Mouse (Mus musculus) hindbrain, embryonic 16.5 days (tissue): Measurements from ENCODE around the gene Snap91. TPM values are rescaled to one million over a fixed set of nuclear protein-coding genes. Genes with fewer than 3 reads are reported as not detected.

Source experiments
- ATAC-seq: fragments of 200-750 bp; cut with Nextera tagmentation; 2 replicates; pipeline ENCODE4 v1.8.0; 2017; ENCODE audit warnings: moderate TSS enrichment, moderate library complexity
- H3K27ac ChIP-seq: fragments of 300-500 bp; sonication (generic); 2 replicates; pipeline ENCODE4 v1.5.1; 2014; ENCODE audit warnings: low read depth, mild to moderate bottlenecking, control low read depth, low read length, moderate library complexity
- H3K27me3 ChIP-seq: fragments of 300-500 bp; sonication (generic); replicated peaks from 2 replicates; pipeline ENCODE4 v1.6.1; 2014; ENCODE audit warnings: low read length; ENCODE audit not compliant: control insufficient read depth, insufficient read depth
- H3K36me3 ChIP-seq: fragments of 300-500 bp; sonication (generic); 2 replicates; pipeline ENCODE4 v1.6.1; 2014; ENCODE audit warnings: mild to moderate bottlenecking, low read length, moderate library complexity, mixed read lengths; ENCODE audit not compliant: control insufficient read depth, insufficient read depth
- H3K4me1 ChIP-seq: fragments of 300-500 bp; sonication (generic); 2 replicates; pipeline ENCODE4 v1.6.1; 2014; ENCODE audit warnings: low read depth, low read length; ENCODE audit not compliant: control insufficient read depth, insufficient read depth
- H3K4me2 ChIP-seq: fragments of 300-500 bp; sonication (generic); 2 replicates; pipeline ENCODE4 v1.6.1; 2014; ENCODE audit warnings: mild to moderate bottlenecking, low read length, control low read depth, moderate library complexity
- H3K4me3 ChIP-seq: fragments of 300-500 bp; sonication (generic); 2 replicates; pipeline ENCODE4 v1.5.1; 2014; ENCODE audit warnings: mild to moderate bottlenecking, low read length, control low read depth, moderate library complexity
- H3K9ac ChIP-seq: fragments of 300-500 bp; sonication (generic); 2 replicates; pipeline ENCODE4 v1.6.1; 2014; ENCODE audit warnings: low read depth, mild to moderate bottlenecking, control low read depth, low read length, moderate library complexity
- H3K9me3 ChIP-seq: fragments of 300-500 bp; sonication (generic); 2 replicates; pipeline ENCODE4 v1.6.1; 2014; ENCODE audit warnings: mild to moderate bottlenecking, low read length, moderate library complexity; ENCODE audit not compliant: control insufficient read depth
- WGBS: fragments of 180-500 bp; shearing (Covaris S2); extraction: QIAGEN DNeasy Blood & Tissue Kit; methylation state at CpG from one replicate; pipeline ENCODE4 v1.1.7; 2014; 5-methylcytosine and 5-hydroxymethylcytosine counted together
- polyA plus RNA-seq: library from polyadenylated mRNA; unstranded; fragments of >200 nt; fragmentation: Nextera tagmentation; extraction: Ambion mirVana; gene quantifications from 2 replicates; pipeline ENCODE4 v1.2.1, GENCODE M21; 2015

Snap91 gene
- polyA plus RNA-seq, 1 experiment from 2014 or later = 197 TPM

DNA sequence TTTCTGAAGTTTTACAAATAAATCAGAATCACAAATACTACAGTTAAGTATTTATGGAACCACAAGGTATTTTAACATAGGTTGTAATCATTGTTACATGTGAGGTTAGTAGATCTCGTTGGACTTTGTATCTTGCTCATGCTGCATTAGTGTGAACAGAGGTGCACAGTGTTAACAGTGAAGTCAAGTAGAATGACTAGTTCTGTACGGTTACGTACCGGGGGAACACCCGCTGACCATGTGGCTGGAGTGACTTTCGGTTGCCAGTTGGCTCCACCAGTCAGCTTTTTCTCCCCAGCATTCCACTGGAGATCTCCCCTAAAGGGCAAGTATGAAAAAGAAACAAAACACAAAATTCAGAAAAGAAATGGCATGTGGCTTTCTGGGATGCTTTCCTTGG, 105.1 kb downstream of the Snap91 start:
- Histone ChIP-seq H3K9ac (no peak overlapping the region), H3K27ac (no peak overlapping the region), H3K36me3 (peaks cover 20% of the 10 kb centered on the region), H3K27me3 (no peaks in the 10 kb centered on the region), H3K4me3 (no peak overlapping the region), H3K4me1 (no peaks in the 10 kb centered on the region), H3K4me2 (no peak overlapping the region), H3K9me3 (no peaks in the 10 kb centered on the region)
- WGBS = 95% methylated on average over 6 of the region's 6 CpGs
- ATAC-seq = no peak

DNA sequence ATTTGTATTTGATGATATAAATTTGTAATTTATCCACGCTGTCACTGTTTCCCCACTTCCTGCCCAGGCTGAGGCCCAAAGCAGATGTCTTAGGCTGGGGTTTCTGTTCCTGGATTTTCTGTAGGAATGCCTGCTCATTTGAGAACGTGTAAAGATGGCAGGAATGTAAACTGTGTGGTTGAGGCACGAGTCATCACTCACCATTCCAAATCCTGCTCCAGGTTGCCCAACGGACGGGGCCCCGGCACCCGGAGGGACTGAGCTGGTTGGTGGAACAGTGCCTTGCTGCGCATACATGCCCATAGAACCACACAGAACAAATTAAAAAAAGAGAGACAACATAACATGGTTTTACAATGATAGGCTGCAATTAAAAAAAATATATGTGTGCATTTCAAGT, 106.5 kb downstream of the Snap91 start:
- Histone ChIP-seq H3K4me1 (no peaks in the 10 kb centered on the region), H3K27me3 (no peaks in the 10 kb centered on the region), H3K9me3 (no peaks in the 10 kb centered on the region), H3K9ac (no peak overlapping the region), H3K36me3 (peaks cover 25% of the 10 kb centered on the region), H3K27ac (no peak overlapping the region), H3K4me3 (no peak overlapping the region), H3K4me2 (no peak overlapping the region)
- WGBS = 87% methylated on average over 8 of the region's 8 CpGs
- ATAC-seq = no peak

GRCm38 (mm10) chr9:86772897-86773296, 107.6 kb downstream of the Snap91 start:
- Histone ChIP-seq H3K36me3 (peaks cover 19% of the 10 kb centered on the region), H3K27ac (no peak overlapping the region), H3K4me2 (no peak overlapping the region), H3K4me1 (no peaks in the 10 kb centered on the region), H3K4me3 (no peak overlapping the region), H3K9me3 (no peaks in the 10 kb centered on the region), H3K27me3 (no peaks in the 10 kb centered on the region), H3K9ac (no peak overlapping the region)
- WGBS = 85% methylated on average over 3 of the region's 3 CpGs
- ATAC-seq = no peak

DNA sequence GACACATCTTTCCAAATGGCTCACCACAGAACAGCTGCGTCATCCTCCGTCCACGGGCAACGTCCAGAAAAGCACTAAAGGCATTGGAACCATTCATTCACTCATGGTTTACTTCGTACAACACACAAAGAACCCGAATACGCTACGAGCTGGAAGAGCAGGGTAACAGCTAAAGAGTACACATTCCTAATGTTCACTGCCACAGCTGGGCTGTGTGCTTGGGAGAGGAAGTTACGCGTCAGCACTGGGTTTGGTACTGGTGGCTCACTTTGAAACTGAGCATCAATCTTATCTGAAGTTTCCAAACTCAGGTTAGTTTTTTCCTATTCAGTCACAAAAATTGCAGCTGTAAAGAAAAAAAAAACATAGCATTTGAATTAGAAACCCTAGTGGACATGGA, 113.5 kb downstream of the Snap91 start:
- ATAC-seq = no peak
- 78% methylated on average over 10 of the region's 10 CpGs for WGBS
- Histone ChIP-seq H3K9ac (no peak overlapping the region), H3K27me3 (no peaks in the 10 kb centered on the region), H3K9me3 (no peaks in the 10 kb centered on the region), H3K4me3 (no peak overlapping the region), H3K36me3 (peaks cover 6% of the 10 kb centered on the region), H3K4me2 (no peak overlapping the region), H3K4me1 (no peaks in the 10 kb centered on the region), H3K27ac (no peak overlapping the region)

DNA sequence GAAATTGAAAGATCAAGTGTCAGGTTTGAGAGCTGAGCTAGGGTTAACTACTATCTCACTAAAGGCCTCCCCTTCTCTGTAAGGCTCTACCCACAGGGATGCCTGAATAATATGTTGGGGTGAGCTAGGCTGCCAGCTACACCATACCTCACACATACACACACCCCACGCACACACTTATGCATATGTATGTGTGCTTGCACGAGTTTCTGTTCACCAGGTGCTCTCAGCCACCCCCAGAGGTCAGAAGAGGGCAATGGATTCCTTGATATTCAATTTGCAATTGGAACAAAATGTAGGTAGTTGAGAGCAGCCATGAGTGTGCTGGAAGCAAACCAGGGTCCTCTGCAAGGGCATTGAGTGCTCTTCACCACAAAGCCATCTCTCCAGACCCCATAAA, 116.5 kb downstream of the Snap91 start:
- H3K4me2 ChIP-seq = no peak overlapping the region
- no peak overlapping the region for H3K9ac ChIP-seq
- no peak for ATAC-seq
- H3K36me3 ChIP-seq = no peaks in the 10 kb centered on the region
- no peaks in the 10 kb centered on the region for H3K27me3 ChIP-seq
- H3K4me3 ChIP-seq = no peak overlapping the region
- H3K27ac ChIP-seq = no peak overlapping the region
- no peaks in the 10 kb centered on the region for H3K4me1 ChIP-seq
- no peaks in the 10 kb centered on the region for H3K9me3 ChIP-seq
- WGBS = 46% methylated on average over 2 of the region's 2 CpGs

- Histone ChIP-seq H3K27ac (no peak overlapping the region), H3K9ac (no peak overlapping the region), H3K4me3 (no peak overlapping the region), H3K4me2 (no peak overlapping the region), H3K9me3 (no peaks in the 10 kb centered on the region), H3K27me3 (no peaks in the 10 kb centered on the region), H3K36me3 (no peaks in the 10 kb centered on the region), H3K4me1 (no peaks in the 10 kb centered on the region)
- WGBS = 52% methylated on average over 8 of the region's 8 CpGs
- 0 out of 2 replicates have a peak, but pooled peaks have one; percentile 34 for ATAC-seq
Observed at GRCm38 (mm10) chr9:86762477-86763376, 117.7 kb downstream of the Snap91 start.

DNA sequence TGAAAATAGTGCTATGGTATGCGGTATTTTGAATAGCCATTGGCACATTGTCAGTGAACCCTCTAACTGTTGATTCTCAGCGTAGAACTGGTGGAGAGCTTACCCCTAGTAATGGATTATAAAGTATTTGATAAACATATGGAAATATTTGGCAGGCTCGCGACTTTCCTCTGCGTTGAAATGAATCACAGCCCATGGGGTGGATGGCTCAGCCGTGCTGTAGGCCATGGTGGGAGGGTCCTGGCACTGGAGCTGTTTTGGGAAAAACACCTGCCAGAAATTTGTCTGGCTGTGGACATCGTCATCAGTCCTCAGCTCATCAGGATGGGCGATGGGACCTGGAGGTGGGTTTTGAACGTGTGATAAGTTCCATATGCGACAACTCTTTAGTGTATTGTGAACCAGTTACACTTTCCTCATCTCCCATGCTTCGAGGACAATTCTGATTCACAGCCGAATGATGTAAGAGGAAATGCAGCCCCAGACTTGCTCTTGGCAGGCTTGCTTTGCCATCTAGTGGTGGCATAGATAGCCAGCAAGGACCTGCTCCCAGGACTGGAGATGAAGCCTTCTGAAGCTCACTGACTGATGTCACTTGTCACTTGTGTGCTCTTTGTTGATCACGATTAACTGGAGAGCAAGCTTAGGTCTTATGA, 134.4 kb downstream of the Snap91 start:
- Histone ChIP-seq H3K4me2 (peak overlapping the region; percentile 32), H3K27ac (no peak overlapping the region), H3K36me3 (no peaks in the 10 kb centered on the region), H3K4me3 (no peak overlapping the region), H3K4me1 (peaks cover 11% of the 10 kb centered on the region), H3K27me3 (no peaks in the 10 kb centered on the region), H3K9me3 (no peaks in the 10 kb centered on the region), H3K9ac (0 out of 2 replicates have a peak overlapping the region, but pooled peaks have one; percentile 23)
- 32% methylated on average over 13 of the region's 13 CpGs for WGBS
- ATAC-seq = peak; percentile 86

- Histone ChIP-seq H3K27ac (no peak overlapping the region), H3K36me3 (no peaks in the 10 kb centered on the region), H3K4me1 (peaks cover 11% of the 10 kb centered on the region), H3K4me2 (peak overlapping the region; percentile 80), H3K4me3 (peak overlapping the region; percentile 46), H3K9me3 (no peaks in the 10 kb centered on the region), H3K9ac (no peak overlapping the region), H3K27me3 (no peaks in the 10 kb centered on the region)
- no peak for ATAC-seq
- WGBS = 42% methylated on average over 5 of the region's 5 CpGs
Observed at GRCm38 (mm10) chr9:86744041-86744440, 136.4 kb downstream of the Snap91 start.
